Mouse (Mus musculus) thymus, postnatal 14 days (tissue): ENCODE measurements around the gene Aoc1.

Experiments used
- DNase-seq: peaks from one replicate; pipeline ENCODE4 v3.0.0; 2021

Gene Aoc1

DNA sequence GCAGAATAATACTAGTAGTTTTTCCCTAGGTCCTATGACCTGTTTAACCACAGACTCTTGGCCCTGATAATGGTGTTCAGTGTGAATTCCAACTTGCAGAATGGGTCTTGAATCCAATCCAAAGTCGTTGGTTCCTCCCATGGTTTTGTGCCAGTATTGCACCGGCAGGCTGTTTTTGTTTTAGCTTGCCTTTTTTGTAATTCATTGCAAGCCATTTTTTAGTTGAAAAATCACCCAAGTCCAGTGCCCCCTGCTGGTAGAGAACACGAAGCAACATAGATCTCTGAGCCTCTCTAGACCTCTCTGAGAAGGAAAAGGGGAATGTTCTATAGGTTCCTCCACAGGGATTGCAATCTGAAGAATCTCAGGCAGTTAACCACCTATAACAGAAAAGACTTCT, 39.3 kb downstream of the Aoc1 start:
- peak; percentile 28 for DNase-seq

GRCm38 (mm10) chr6:48913587-48913986, 40.9 kb downstream of the Aoc1 start:
- no peak for DNase-seq

GRCm38 (mm10) chr6:48929595-48929994, 56.9 kb downstream of the Aoc1 start, which contains the start of gene 1600015I10Rik:
Gene 1600015I10Rik, plus strand, starts transcription at chr6:48929895.
- no peak for DNase-seq

- DNase-seq: no peak
Measured at GRCm38 (mm10) chr6:48949596-48949995, 76.9 kb downstream of the Aoc1 start.

DNA sequence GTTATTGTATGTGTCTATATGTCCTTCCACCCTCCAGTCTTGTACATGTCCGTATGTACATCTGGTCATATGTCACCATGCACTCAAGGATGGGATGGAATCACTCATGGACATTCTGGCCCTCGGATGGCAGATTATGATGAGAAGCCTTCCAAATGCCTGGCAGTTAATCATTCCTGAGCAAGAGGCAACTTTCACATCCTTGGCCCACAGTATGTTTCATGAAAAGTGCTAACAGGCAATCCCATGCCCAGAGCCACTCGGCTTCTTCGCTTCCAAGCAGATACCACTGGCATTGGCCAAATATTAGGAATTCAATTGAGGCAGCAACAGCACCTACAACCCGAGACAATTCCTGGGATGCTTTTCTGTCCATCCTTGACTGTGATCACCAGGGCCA, 78.0 kb downstream of the Aoc1 start:
- no peak for DNase-seq

DNA sequence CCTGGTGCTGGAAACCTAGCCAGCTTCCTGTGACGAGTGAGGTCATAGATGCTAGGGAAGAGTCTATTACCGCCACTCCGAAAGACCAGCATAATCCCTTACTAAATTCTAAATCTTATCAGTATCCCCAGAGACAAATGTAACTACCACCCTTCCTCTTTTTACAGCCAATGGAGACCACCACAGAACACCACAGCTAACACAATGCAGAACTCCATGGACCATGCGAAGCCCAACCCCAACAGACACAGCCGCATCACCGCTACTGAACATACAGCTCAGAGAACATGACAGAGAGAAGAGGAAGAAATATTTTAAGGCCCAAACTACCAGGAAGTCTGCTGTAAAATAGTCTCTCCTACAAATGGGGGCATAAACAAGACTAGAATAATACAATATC, 78.9 kb downstream of the Aoc1 start:
- no peak for DNase-seq

- DNase-seq: no peak
Measured at GRCm38 (mm10) chr6:48953220-48953619, 80.5 kb downstream of the Aoc1 start.

DNA sequence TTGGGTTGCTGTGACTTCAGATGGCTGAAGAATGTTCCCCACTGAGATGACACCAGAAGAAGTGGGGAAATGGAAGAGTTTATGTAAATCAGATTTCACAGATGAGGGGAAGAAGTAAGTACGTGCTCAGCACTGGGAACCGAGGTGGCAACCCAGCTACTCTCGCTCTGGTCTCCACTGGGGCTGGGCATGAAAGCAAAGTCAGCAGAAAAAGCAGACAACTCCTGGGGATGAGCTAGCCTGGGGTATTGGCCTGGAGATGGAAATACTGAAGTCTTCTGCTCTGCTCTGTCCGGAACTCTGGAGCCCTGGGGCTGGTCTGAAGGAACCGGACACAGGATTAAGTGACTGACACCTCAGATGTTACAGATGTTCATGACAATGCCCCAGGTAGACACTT, 81.5 kb downstream of the Aoc1 start:
- no peak for DNase-seq

DNA sequence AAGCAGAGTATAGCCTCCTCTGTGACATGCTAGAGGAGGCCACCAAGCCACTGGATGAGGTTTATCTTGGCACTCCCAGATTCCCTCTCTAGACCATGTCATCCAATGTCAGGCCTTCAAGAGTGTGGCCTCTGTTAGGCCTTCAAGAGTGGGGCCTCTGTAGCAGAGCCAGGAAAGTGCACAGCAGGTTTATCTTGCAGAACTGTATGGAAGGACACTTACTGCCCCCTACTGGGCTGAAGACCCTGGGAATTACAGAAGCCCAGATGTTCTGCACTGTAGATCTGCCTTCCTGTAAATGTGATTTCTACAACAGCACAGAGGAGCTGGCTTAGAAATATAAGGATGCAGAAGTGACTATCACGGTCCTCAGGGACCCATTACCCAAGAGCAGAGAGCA, 82.2 kb downstream of the Aoc1 start:
- DNase-seq: peak; percentile 35

DNA sequence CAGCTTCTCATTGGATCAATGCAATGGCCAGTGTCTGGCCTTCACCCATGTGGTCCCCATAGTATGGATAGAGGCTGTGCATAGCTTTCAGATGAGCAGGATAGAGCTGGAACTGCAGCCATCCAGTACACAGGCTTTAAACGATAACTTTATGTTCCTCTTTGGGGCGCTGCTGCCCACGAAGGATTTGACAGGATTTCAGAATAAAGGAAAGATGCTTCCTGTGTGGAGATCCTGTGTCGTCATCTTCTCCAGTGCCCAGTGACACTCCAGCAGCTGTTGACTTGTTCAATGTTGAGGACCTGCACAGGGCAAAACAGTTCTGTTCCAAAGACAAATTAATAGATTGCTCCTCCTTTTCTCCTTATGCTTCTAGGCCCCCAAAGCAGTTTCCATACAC, 84.1 kb downstream of the Aoc1 start:
- no peak for DNase-seq

- DNase-seq: no peak
Measured at GRCm38 (mm10) chr6:48958053-48958452, 85.4 kb downstream of the Aoc1 start.
